Mouse (Mus musculus): ENCODE data around the gene Prcp. TPM values are rescaled to one million over a fixed set of nuclear protein-coding genes. Genes with fewer than 3 reads are reported as not detected.
"Not testable (repeated sequence)": the region's sequence is repeated elsewhere in the genome, so short reads cannot be mapped to it uniquely, and the experiment has no call there.

Gene Prcp
- total RNA-seq, 2 experiments from 2014 or later, result 4.2 to 4.7 TPM

GRCm38 (mm10) chr7:92887230-92887629, 13.0 kb downstream of the Prcp start:
- DNase-seq, result no peak
- intact Hi-C loops (cut with DNase I), result no loop called here

- no peak for DNase-seq
- intact Hi-C loops (cut with DNase I), result no loop called here
Observed at GRCm38 (mm10) chr7:92890211-92890610, 15.9 kb downstream of the Prcp start.

GRCm38 (mm10) chr7:92890618-92891230, 16.5 kb downstream of the Prcp start:
- DNase-seq, result no peak
- intact Hi-C loops (cut with DNase I), result no loop called here

- no peak for DNase-seq
- intact Hi-C loops (cut with DNase I), result loop anchor here (2.0 kb wide), 1 partner anchor 19 kb away; the partner anchor contains the start of genes Ddias and Prcp
Observed at GRCm38 (mm10) chr7:92893478-92893877, 19.2 kb downstream of the Prcp start.

- no peak for DNase-seq
- intact Hi-C loops (cut with DNase I), result no loop called here
Observed at GRCm38 (mm10) chr7:92896036-92896435, 21.8 kb downstream of the Prcp start.

- no peak for DNase-seq
- intact Hi-C loops (cut with DNase I), result no loop called here
Observed at GRCm38 (mm10) chr7:92897021-92897420, 22.8 kb downstream of the Prcp start.

GRCm38 (mm10) chr7:92903360-92904038, 29.2 kb downstream of the Prcp start:
- intact Hi-C loops (cut with DNase I), result no loop called here
- peak; percentile 41 to 53 for DNase-seq

GRCm38 (mm10) chr7:92904285-92904684, 30.0 kb downstream of the Prcp start:
- DNase-seq; intact Hi-C loops (cut with DNase I): not testable (repeated sequence)

GRCm38 (mm10) chr7:92920172-92920856, 46.0 kb downstream of the Prcp start:
- intact Hi-C loops (cut with DNase I), result no loop called here
- DNase-seq, result no peak

- DNase-seq, result no peak
- intact Hi-C loops (cut with DNase I), result no loop called here
Observed at GRCm38 (mm10) chr7:92920857-92921172, 46.5 kb downstream of the Prcp start.

GRCm38 (mm10) chr7:92932792-92933191, 58.5 kb downstream of the Prcp start:
- no peak for DNase-seq
- intact Hi-C loops (cut with DNase I), result no loop called here

GRCm38 (mm10) chr7:92933308-92933948, 59.2 kb downstream of the Prcp start:
- DNase-seq; intact Hi-C loops (cut with DNase I): not testable (repeated sequence)

GRCm38 (mm10) chr7:92936747-92937146, 62.5 kb downstream of the Prcp start:
- no peak for DNase-seq
- intact Hi-C loops (cut with DNase I), result no loop called here

- no peak for DNase-seq
- intact Hi-C loops (cut with DNase I), result no loop called here
Observed at GRCm38 (mm10) chr7:92937955-92938354, 63.7 kb downstream of the Prcp start.

- intact Hi-C loops (cut with DNase I), result no loop called here
- DNase-seq, result no peak
Observed at GRCm38 (mm10) chr7:92939776-92940175, 65.5 kb downstream of the Prcp start.

- intact Hi-C loops (cut with DNase I), result no loop called here
- DNase-seq, result no peak
Observed at GRCm38 (mm10) chr7:92950775-92951174, 76.5 kb downstream of the Prcp start.

GRCm38 (mm10) chr7:92952210-92952609, 77.9 kb downstream of the Prcp start:
- DNase-seq, result no peak
- intact Hi-C loops (cut with DNase I), result no loop called here

- intact Hi-C loops (cut with DNase I), result loop anchor here (5.0 kb wide), 1 partner anchor 87 kb away; the partner anchor contains the start of genes Ddias and Prcp
- DNase-seq, result no peak
Observed at GRCm38 (mm10) chr7:92959758-92960157, 85.5 kb downstream of the Prcp start.

GRCm38 (mm10) chr7:92961876-92962275, 87.6 kb downstream of the Prcp start:
- DNase-seq, result no peak
- intact Hi-C loops (cut with DNase I), result loop anchor here (5.0 kb wide), 1 partner anchor 90 kb away; the partner anchor contains the start of genes Ddias and Prcp

- intact Hi-C loops (cut with DNase I), result loop anchor here (5.0 kb wide), 3 partner anchors 58 to 132 kb away; partner anchors contain the start of genes Ddias and Prcp
- DNase-seq, result no peak
Observed at GRCm38 (mm10) chr7:92964754-92965501, 90.7 kb downstream of the Prcp start.

Data from gastrocnemius, postnatal 36 days (tissue).